Mouse (Mus musculus) ES-Bruce4 (cell line): ENCODE measurements around the gene Bloc1s3.

Source experiments
- CTCF ChIP-seq: IDR thresholded peaks from one replicate; pipeline ENCODE4 v1.8.1; 2011; ENCODE audit warnings: low read depth, low read length
- EP300 ChIP-seq: IDR thresholded peaks from 2 replicates; pipeline ENCODE4 v1.6.1; 2011; ENCODE audit warnings: low read depth, low read length; ENCODE audit not compliant: insufficient read depth
- POLR2A ChIP-seq: IDR thresholded peaks from one replicate; pipeline ENCODE4 v1.8.1; 2011; ENCODE audit warnings: low read length; ENCODE audit not compliant: insufficient read depth

DNA sequence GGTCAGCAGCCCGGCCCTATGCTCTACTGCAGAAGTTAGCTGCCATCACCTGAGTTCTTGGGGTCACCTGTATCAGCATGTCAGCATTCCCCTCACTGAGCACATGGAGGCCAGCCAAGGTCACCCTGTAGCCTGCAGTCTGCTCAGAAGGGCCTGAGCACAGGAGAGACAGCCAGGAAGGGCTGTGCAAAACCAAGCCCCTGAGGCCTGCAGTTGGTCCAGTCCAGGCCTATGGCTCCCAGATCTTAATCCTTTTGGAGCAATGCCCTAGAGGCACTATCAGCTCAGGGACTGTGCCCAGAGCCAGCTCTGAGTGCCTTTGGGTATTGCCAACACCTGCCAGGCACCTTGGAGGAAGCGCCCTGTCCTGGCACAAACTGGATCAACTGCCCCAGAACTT is 48.9 kb upstream of the Bloc1s3 start:
- TF ChIP-seq POLR2A: no peak
- TF ChIP-seq EP300: no peak
- no peak for TF ChIP-seq CTCF
